Mouse (Mus musculus): ENCODE measurements at regions not wholly inside any gene's neighbourhood (a gene's known extent, or its start where the extent isn't known, plus 50 kb on each side); places are given as distances from the start of the nearest gene placed in this dataset.
"Not testable (repeated sequence)": the region's sequence is repeated elsewhere in the genome, so short reads cannot be mapped to it uniquely, and the experiment has no call there.

DNA sequence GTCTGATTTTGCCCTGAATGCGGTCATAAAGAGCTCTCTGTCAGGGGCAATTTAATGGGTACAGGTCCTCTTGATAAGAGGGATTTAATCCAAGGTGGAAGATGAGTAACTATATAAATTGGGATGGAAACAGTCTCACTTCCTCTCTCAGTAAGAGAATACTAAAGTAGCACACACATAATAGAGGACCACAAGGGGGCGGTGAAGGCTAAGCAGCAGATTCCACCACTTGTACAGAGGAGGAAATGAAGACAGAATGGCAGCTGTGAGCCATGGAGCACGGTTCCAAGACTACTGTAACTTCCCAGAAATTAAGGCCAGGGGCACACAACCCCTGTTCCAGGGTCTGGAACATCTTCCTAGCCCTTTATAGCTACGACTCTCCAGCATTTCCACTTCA lies 262.6 kb upstream of the Ywhaq start:
- not testable (repeated sequence) for DNase-seq

DNA sequence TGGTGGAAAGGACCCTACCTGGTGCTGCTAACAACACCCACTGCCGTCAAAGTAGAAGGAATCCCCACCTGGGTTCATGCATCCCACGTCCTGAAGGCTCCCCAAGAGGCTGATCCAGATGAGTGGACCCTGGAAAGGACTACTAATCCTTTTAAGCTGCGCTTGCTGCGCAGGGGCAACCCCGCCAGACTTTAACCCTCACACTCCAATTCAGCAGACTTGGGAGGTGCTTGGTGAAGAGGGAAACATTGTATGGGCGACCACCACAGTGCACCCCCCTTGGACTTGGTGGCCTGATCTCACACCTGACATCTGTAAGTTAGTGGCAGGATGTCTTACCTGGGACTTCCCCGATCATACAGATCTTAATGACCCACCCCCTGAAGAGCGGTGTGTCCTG lies 231.9 kb upstream of the Ywhaq start:
- DNase-seq = not testable (repeated sequence)

DNA sequence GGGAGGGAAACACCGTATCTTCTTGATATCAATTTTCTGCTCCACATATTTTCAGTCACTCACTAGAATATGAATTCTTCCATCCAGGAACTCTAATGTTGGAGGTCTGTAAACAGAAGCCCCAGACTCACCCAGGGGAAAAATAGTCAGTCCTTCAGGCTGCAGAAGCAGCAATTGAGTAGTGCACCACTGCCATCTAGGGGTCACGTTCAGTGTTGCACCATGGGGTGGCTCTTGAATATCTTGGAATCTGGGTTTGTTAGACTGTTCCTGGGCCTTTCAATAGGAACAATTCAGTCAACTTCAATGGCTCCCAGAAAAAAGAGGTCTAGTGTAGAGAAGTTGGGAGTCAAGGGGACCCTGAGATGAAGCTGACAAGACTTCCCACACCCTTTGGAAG lies 196.3 kb upstream of the Ywhaq start:
- DNase-seq = peak; percentile 74 to 80

DNA sequence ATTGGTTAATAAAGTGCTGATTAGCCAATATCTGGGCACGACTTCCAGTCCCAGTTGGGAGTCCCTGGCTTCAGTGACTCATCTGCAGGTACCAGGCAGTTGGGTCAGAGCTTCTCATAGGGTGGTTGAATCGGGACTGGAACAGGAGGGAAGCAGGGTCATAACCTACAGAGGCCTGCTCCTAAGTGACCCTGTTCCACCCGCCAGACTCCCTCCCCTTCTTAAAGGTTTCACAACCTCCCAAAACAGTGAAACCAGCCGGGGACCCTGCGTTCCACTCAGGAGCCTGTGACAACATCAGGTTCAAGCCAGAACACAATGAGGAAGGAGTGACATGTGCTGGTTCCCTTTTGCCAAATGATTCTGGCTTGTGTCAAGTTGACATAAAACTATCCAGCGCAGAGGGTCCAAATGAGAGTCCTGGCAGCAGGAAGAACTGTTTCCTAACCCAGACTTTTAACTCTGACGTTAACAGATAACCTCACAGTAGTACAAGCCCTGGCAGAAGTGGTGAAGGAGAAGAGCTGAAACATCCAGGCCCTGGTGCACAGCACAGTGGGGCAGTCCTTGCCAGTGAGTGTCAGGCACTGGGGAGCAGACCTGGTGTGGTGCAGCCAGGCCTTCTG lies 151.1 kb upstream of the Ywhaq start:
- no peak for DNase-seq

DNA sequence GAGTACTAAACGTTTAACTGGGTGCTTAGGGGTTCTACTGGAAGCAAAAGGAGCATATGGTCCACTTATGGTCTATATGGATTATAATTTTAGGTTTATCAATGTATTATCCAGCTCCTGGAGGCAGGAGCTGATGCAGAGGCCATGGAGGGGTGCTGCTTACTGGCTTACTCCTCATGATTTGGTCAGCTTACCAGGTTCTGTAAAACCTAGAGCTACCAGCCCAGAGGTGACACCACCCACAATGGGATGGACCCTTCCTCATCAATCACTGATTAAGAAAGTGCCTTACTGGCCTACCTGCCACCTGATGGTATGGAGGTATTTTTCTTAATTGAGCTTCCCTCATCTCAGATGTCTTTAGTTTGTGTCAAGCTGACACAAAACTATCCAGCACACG lies 126.5 kb upstream of the Ywhaq start:
- not testable (repeated sequence) for DNase-seq

DNA sequence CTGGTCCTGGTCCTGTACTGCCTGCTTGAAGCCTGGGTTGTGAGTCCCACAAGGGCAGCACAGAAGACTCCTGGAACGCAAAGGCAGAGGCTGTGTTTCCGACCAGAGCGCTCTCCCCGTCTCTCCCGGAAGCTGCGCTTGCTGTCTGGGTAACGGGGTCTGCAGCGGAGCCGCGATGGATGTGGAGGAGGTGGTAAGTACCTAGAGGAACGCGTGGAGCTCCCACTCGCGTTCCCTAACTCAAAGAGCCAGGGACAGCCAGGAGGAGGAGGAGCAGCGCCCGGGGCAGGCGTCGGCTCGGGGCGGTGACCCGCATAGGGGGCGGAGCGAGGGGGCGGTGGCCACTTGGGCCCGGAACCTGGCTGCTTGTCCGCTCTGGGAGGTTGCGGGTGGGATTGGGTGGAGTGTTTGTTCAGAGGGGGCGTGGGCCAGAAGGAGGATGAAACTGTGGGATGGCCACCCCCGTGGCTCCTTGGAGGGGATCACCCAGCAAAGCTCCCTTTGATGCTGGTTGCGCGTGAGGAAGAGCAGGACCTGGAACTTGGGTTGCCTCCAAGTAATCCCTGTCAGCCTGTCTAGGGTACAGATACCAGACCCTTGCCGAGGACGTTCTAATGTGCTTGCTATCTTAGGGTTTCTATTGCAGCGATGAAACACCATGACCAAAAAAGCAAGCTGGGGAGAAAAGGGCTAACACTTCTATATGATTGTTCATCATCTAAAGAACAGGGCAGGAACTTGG lies 125.9 kb upstream of the Ywhaq start:
- DNase-seq = peak; percentile 80 to 81

DNA sequence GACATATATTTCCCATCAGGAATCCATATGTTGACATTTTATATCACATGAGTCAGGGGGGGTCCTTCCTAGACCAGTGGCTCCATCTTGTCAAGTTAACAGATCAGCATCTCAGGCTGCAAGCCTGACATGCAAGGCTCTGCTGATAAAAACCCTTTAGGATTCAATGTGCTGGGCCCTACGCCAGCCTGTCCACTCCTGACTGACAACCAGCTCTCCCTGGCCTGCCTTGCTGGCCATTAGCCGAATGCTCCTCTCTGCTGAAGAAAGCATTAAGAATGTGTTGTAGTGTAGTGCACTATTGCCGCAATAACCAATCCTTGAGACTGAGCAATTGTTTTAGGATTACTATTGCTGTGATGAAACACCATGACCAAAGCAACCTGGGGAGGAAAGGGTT lies 114.3 kb upstream of the Ywhaq start:
- DNase-seq = no peak

DNA sequence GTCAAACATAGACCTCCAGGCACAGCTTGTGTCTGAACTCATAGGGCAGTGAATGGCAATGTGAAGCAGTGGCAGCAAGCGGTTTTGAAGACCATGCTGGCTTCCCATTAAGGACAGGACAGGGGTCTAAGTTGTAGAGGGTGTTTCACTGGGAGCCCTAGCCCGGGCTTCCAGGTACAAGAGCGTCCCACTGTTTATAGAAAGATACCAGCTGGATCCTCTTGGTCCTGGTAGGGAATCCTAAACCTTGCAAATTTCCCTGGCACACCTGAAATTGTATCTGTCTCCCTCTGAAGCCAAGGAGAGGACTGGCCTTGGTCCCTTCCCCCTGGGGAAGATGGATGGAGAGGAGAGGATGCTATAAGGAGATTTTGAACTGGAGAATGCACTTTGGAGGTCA lies 111.9 kb upstream of the Ywhaq start:
- DNase-seq = not testable (repeated sequence)

DNA sequence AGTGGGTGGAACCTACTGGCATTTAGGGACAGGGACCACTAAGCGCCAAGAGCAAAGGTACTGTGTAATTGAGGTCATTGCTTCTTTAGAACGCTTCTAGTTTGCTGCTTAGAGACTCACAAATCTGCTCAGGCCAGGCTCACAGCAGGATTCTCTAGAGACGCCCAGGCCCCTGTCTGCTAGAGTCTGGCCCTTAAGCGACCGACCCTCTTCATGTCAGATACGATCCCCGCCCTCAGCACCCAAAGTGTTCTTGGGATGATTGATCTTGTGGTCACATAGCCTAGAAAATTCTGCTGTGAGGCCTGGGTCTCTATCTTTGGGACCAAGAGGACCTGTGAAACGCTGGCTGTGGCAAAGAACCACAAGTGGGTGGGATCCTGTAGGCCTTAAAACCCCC lies 109.9 kb upstream of the Ywhaq start:
- not testable (repeated sequence) for DNase-seq

DNA sequence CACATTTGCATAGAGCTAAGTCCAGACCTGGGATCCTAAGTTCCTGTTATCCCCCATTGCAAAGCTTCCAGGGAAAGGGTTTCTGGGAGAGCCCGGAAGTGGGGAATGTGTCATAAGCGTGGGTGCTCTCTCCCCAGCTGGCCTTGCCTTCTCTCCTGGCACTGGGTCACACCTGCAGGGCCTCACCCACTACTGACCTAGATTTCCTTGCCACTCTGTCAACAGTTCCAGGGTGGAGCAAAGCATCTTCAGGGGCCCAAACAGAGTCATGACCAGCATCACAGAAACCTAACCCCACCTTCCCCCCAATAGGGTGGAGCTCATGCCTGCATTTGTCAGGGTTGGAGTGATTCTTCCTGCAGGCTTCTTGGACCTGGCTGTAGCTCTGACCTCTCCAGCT lies 109.5 kb upstream of the Ywhaq start:
- DNase-seq = not testable (repeated sequence)

DNA sequence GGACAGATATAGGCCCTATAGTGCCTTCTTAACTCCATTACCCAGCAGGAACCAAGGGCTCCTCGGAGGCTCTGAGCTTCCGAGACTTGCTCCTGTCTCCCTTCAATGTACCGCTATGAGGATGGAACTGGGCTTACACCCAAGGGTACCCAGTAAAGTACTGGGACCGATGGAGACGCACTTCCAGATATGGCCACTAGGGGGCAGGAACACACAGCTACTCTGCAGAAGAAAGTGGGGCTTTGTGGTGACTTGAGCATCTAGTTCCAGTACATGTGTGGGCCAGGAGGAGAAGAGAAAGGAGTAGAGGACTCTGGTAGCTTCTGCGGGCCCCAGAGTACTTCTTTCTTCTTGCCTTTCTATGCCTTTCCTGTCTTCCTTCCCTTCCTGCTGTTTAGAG lies 108.1 kb upstream of the Ywhaq start:
- peak; percentile 19 to 31 for DNase-seq

DNA sequence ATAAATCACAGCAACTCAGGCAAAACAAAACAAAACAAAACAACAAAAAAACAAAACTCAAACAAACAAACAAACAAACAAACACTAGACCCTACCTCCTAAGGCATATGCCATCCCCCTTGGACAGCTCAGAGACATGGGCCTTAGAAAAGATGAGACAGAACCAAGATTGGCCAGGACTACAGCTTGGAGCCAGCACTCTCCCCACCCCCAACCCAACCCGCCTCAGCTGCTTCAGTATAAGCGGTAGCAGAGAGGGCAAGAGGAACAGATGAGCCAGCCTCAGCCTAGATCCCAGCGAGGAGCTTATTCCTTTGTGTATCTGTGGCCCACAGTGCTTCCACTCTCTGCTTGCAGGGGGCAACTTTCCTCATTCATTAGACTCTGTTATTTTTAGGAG lies 105.2 kb upstream of the Ywhaq start:
- DNase-seq = no peak

DNA sequence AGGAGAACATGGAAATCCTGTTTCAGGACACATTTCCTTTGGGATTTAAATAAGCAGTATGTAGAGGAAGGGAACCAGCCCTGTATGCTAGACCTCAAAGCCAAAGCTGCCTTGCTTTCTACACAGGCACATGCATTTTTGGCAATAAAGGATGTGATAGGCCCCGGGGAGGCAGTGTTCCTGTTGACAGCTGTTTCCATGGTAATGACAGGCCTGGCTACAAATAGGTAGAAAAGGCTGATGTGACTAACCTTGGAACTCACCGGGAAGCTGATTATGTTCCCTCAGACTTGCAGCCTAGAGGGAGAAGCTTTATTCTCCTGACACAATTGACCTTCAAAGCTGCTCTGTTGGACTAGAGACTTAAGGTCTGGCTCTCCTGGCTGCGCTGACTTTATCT lies 101.6 kb upstream of the Ywhaq start:
- DNase-seq = no peak

DNA sequence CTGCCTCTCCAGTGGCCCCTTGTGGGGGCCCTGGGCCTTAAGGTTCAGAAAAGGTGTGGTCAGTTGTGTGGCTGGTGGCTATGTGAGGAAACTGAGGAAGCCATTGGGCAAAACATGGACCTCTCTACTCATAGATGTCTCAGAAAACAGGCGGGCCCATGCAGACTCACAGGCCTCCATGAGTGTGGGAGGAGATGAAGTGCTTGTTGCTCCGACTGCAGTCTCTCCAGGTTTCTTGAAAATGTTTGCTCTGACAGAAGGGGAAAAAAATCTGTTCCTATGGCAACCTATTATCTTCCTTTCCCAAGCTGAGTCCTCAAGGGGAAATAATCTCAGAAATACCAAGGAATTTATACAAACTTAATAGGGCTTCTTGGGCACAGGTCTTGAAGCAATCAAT lies 95.3 kb upstream of the Ywhaq start:
- no peak for DNase-seq

DNA sequence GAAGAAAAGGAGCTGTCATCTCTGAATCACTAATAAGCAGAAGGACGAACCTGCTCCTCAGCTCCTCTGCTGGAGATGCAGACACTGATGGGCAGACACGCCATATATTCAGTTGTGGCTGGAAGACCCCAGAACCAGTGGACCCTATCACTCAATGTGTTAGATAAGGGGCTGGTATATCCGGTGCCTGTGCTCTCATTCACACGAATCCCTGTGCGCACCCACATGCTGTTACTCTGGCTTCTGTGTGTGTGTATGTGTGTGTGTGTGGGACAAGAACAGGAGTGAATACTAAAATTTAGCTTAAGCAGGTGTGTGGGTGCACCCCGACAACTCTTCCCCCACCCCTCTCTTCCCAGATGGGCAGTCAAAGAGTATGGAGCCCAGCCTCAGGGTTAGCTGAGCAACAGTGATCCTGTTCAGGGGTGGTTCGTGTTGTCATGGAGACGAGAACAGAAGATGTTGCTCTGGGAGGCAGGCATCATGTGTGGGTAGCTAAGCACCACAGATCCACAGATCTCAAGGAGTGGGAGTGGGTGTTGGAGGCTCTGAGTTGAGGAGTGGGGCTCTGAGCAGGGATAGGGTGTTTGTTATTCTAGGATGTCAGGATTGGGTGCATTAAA lies 93.7 kb upstream of the Ywhaq start:
- DNase-seq = no peak

DNA sequence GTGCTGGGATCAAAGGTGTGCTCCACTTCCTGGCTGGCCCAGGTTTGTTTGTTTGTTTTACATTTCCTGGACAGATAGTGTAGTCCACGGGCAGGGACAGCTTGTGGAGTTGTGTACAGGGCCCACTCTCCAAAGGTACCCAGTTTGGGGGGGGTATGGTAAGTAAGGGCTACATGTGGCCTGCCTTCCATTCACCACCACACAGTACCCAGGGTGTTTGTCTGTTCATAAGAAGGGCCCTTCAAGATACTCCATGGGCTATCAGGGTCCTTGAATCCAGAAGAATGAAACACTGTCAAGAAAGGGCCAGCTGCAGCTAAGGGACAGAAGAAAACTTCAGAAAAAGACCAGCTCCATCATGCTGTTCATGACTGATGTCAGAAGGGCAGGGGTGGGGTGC lies 89.6 kb upstream of the Ywhaq start:
- no peak for DNase-seq

DNA sequence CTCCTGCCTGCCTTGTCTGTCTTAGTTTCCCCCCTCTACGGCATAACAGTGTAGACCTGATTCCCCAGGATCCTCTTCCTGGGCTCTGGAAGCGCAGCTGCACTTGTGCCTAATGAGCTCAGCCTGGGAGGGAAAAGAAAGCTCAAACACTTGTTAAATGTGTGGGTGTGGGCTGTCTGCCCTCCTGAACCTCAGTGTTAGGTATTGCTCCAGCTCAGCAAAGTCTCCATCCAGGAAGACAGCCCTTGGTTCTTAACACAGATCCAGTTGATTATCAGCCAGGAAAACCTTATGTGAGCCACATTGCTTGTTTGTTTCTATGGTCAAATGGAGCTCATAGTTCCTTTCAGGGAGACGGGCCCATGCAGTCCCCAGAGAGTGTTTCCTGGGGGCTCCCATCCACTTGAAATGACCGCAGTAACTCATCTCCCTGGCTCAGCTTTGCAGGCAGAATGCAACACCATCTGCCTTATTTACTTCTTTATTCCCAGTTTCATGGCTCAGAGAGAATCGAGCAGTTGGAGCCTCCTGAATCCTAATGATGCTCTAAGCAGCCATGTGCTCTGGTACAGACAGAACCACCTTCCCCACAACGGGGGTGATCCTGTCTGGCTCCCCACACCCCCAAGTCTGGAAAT lies 88.4 kb upstream of the Ywhaq start:
- DNase-seq = peak; percentile 37 to 51

DNA sequence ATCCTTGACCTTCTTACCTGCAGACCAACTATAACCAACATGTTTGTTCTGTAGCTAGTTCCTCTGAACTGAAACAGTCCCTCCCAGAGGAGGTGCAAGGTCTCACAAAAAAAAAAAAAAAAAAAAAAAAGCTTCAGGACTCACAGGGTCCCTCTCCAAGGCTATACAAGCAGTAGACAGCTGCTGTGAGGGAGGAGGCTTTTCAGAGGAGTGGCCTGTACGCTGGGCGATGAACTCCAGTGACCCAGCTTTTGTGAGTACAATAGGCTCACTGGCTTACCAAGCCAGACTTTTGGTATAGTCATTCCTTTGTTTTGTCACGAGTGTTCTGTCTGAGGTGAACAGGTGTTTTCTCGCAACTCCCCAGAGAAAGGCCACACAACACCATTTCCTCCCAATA lies 85.8 kb upstream of the Ywhaq start:
- no peak for DNase-seq

DNA sequence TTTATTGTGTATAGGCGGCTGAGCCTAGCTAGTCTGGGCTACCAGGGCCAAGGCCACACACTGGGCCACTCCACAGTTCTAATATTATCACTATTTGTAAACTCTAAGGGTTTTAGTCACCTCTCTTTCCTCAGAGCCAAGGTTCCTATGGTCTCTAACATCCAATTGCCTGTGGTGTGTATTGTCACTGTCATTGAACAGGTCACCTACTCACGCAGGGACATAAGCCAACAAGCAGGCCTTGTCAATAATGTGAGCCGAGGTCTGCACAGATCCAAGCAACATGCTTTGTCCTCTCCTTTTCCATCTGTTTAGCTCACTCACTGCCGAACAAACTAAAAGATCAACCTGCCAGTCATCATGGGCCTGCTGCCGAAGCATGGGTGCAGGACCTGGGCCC lies 79.5 kb upstream of the Ywhaq start:
- DNase-seq = no peak

DNA sequence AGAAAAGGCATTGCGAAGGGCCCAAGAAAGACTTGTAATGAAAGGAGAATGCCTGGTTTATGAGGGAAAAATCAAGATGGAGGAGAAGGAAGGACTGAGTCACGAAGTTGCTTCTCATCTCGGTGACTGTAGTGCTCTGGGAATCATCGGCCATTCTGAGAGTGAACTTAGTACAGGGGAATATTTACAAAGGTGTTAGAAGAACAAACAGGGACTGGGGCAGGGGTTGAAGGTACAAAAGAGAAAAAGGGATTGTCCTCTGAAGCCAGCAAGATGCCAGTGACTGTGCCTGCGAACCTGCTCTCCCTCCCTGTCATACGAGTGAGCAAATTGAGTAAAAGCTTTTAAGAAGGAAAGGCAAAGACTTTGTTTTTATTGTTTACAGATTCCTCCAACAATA lies 78.1 kb upstream of the Ywhaq start:
- DNase-seq = no peak

DNA sequence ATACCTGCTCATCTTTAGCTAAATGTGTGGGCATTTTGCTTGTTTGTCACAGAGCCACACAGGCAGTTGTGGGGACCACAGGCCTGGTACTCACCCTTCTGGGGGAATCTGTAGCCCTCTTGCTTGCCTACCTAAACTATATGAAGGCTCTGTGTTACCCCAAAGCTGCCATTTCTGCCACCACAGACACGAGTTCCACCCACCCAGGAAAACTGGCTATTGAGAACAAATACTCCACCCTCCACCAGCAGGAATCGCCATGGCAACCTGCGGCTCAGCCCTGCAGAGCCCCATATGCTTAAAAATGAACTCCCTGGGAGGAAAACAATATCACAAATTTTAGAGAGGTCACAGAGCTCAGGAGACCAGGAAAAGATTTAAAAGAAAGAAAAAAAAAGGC lies 76.0 kb upstream of the Ywhaq start:
- no peak for DNase-seq

DNA sequence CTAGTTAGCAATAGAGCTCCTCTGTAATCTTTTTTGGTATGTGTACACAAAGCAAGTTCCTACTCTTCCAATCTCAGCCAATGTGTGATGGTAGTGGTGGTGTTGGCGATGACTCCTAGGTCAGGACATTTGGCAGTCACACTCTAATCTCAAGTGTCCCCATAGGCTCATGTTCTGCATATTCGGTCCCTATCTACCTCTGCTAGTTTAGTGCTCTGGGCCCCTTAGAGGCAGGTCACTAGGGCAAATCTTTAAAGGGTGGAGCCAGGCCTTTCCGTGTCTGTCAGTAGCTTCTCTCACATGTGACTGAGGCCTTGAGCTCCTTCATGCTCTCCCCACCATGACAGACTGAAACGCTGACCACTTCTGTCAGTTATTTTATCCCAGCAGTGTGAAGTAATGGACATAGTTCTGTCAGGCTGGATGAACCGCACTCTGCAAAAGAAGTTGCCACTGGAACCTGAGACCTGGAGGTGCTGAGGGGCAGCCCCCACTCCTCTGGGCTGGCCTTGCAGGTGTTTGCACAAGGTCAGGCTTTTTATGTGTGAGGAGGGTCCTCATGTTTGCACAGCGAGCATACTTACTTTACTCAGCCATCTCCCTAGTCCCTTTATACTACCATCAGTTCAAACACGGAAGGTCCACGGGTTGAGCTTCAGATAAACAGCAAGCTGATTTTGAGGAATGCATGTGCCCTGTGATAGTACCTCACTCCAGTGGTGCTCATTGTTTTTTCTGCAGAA lies 75.3 kb upstream of the Ywhaq start:
- no peak for DNase-seq

DNA sequence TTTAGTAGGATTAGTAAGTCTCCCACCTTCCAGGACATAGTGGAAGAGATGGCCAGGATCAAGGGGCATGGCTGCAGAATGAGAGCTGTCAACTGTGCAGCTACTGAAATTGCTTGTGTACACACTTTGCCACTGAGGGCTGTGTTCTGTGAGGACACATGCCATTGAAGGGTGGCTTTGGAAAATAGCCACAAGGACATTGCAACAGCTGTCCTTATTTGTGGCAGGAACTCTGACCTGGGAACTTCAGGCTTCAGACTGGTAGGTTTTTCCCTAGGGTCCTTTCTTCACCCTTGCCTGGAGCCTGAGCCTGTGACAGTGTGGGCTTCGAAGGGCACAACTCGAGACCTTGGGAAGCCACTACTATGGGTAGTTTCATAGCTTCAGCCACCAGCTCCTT lies 64.2 kb upstream of the Ywhaq start:
- DNase-seq = no peak
